Mouse (Mus musculus) small intestine, adult 2 months (tissue): ENCODE data around the gene Kcnk16.

Experiments used
- CTCF ChIP-seq: fragments of 200-500 bp; IDR thresholded peaks from 2 replicates; pipeline ENCODE4 v1.5.1; 2012; ENCODE audit warnings: low read depth, mild to moderate bottlenecking, control low read depth, inconsistent platforms, low read length, moderate library complexity, mixed read lengths; ENCODE audit not compliant: insufficient replicate concordance, insufficient read length; ENCODE audit errors: extremely low read depth
- POLR2A ChIP-seq: fragments of 200-500 bp; IDR thresholded peaks from 2 replicates; pipeline ENCODE4 v1.6.1; 2012; ENCODE audit warnings: low read depth, mild to moderate bottlenecking, control low read depth, inconsistent platforms, low read length, moderate library complexity

DNA sequence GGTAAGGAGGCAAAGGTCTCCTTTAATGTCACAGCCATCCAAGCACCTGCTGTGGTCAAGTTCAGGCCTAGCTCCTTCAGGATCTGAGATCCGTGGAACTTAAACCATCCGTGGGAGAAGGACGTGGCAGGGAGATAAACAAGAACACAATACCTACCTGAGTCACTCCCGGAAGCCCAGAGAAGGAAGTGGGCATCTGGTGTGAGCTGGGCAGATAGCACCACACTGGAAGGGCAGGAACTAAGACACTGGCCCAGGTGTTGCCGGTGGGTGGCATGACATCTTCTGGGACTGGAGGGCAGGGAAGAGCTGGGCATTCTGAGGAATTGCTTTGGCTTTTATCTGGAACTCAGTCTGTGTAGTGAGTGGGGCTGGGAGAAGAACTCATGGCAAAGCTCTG, 45.7 kb downstream of the Kcnk16 start:
- no peak for TF ChIP-seq POLR2A
- TF ChIP-seq CTCF: no peak
